Mouse (Mus musculus) intestine, embryonic 15.5 days (tissue): ENCODE measurements around the gene Sft2d2. TPM values are rescaled to one million over a fixed set of nuclear protein-coding genes. Genes with fewer than 3 reads are reported as not detected.

ENCODE experiments used
- ATAC-seq: fragments of 200-750 bp; cut with Nextera tagmentation; 2 replicates; pipeline ENCODE4 v1.8.0; 2017; ENCODE audit warnings: moderate TSS enrichment, moderate library complexity
- H3K27ac ChIP-seq: fragments of 300-500 bp; sonication (generic); 2 replicates; pipeline ENCODE4 v1.5.1; 2015; ENCODE audit warnings: mild to moderate bottlenecking, inconsistent platforms
- H3K27me3 ChIP-seq: fragments of 300-500 bp; sonication (generic); replicated peaks from 2 replicates; pipeline ENCODE4 v1.6.1; 2015; ENCODE audit warnings: inconsistent platforms
- H3K36me3 ChIP-seq: fragments of 300-500 bp; sonication (generic); 2 replicates; pipeline ENCODE4 v1.6.1; 2015; ENCODE audit warnings: inconsistent platforms
- H3K4me1 ChIP-seq: fragments of 300-500 bp; sonication (generic); replicated peaks from 2 replicates; pipeline ENCODE4 v1.6.1; 2015; ENCODE audit warnings: inconsistent platforms
- H3K4me2 ChIP-seq: fragments of 300-500 bp; sonication (generic); replicated peaks from 2 replicates; pipeline ENCODE4 v1.6.1; 2015; ENCODE audit warnings: mild to moderate bottlenecking, inconsistent platforms
- H3K4me3 ChIP-seq: fragments of 300-500 bp; sonication (generic); replicated peaks from 2 replicates; pipeline ENCODE4 v1.5.1; 2015; ENCODE audit warnings: inconsistent platforms
- H3K9ac ChIP-seq: fragments of 300-500 bp; sonication (generic); 2 replicates; pipeline ENCODE4 v1.6.1; 2015; ENCODE audit warnings: inconsistent platforms
- H3K9me3 ChIP-seq: fragments of 300-500 bp; sonication (generic); 2 replicates; pipeline ENCODE4 v1.6.1; 2016; ENCODE audit warnings: inconsistent platforms
- WGBS: fragments of 180-500 bp; shearing (Covaris S2); methylation state at CpG from one replicate; pipeline ENCODE4 v1.1.7; 2015; 5-methylcytosine and 5-hydroxymethylcytosine counted together
- polyA plus RNA-seq: library from polyadenylated mRNA; unstranded; fragments of >200 nt; fragmentation: Nextera tagmentation; extraction: Ambion mirVana; gene quantifications from 2 replicates; pipeline ENCODE4 v1.2.1, GENCODE M21; 2015

The Sft2d2 gene
- polyA plus RNA-seq: 25.9 and 27.1 TPM in 2 replicates

GRCm38 (mm10) chr1:165193880-165194661, at the start of gene Sft2d2:
Gene Sft2d2 (minus strand): TSS chr1:165194438.
- 1% methylated on average over 68 of the region's 69 CpGs for WGBS
- peak within 1 kb of the TSS; percentile 91 for H3K27ac ChIP-seq
- H3K36me3 ChIP-seq: no peaks in the 10 kb centered on the region
- H3K27me3 ChIP-seq: no peaks in the 10 kb centered on the region
- peak within 1 kb of the TSS; percentile 78 for H3K9ac ChIP-seq
- peaks cover 7% of the 10 kb centered on the region for H3K4me1 ChIP-seq
- no peaks in the 10 kb centered on the region for H3K9me3 ChIP-seq
- H3K4me2 ChIP-seq: peak within 1 kb of the TSS; percentile 81
- ATAC-seq: peak; percentile 95
- peak within 1 kb of the TSS; percentile 73 for H3K4me3 ChIP-seq

- under 1% methylated on average over 76 of the region's 76 CpGs for WGBS
- H3K9me3 ChIP-seq: no peaks in the 10 kb centered on the region
These were observed 42.4 kb upstream of the Sft2d2 start, which contains the start of gene Tiprl for GRCm38 (mm10) chr1:165236321-165237298. Gene Tiprl (minus strand): TSS chr1:165236996.

GRCm38 (mm10) chr1:165235846-165236245, 41.6 kb upstream of the Sft2d2 start:
- 4% methylated on average over 10 of the region's 10 CpGs for WGBS
- no peak for ATAC-seq
- Histone ChIP-seq H3K36me3 (no peaks in the 10 kb centered on the region), H3K9ac (peak overlapping the region; percentile 75), H3K27me3 (no peaks in the 10 kb centered on the region), H3K4me3 (peak overlapping the region; percentile 86), H3K4me2 (peak overlapping the region; percentile 64), H3K27ac (peak overlapping the region; percentile 96; the same call in 1 of the 2 replicates), H3K9me3 (no peaks in the 10 kb centered on the region), H3K4me1 (peaks cover 6% of the 10 kb centered on the region; the same call in 1 of the 2 replicates)

More at GRCm38 (mm10) chr1:165236321-165237298, 42.4 kb upstream of the Sft2d2 start, which contains the start of gene Tiprl:
- peak; percentile 99 for ATAC-seq
- Histone ChIP-seq H3K27me3 (no peaks in the 10 kb centered on the region), H3K9ac (peak within 1 kb of the TSS; percentile 75), H3K4me1 (peaks cover 6% of the 10 kb centered on the region; the same call in 1 of the 2 replicates), H3K4me2 (peak within 1 kb of the TSS; percentile 77), H3K36me3 (no peaks in the 10 kb centered on the region), H3K27ac (peak within 1 kb of the TSS; percentile 96), H3K4me3 (peak within 1 kb of the TSS; percentile 86)

- no peak for ATAC-seq
- Histone ChIP-seq H3K4me2 (no peak overlapping the region), H3K9me3 (no peaks in the 10 kb centered on the region), H3K4me3 (no peak overlapping the region), H3K9ac (no peak overlapping the region), H3K36me3 (no peaks in the 10 kb centered on the region), H3K27ac (no peak overlapping the region), H3K27me3 (no peaks in the 10 kb centered on the region), H3K4me1 (peaks cover 6% of the 10 kb centered on the region; the same call in 1 of the 2 replicates)
- WGBS: 71% methylated on average over 2 of the region's 2 CpGs
These were observed 39.6 kb upstream of the Sft2d2 start for GRCm38 (mm10) chr1:165233806-165234205.

GRCm38 (mm10) chr1:165230691-165231090, 36.5 kb upstream of the Sft2d2 start:
- Histone ChIP-seq H3K9ac (no peak overlapping the region), H3K27me3 (no peaks in the 10 kb centered on the region)
- WGBS: 93% methylated on average over 4 of the region's 4 CpGs

GRCm38 (mm10) chr1:165229577-165229976, 35.3 kb upstream of the Sft2d2 start:
- Histone ChIP-seq H3K9ac (no peak overlapping the region), H3K4me1 (no peaks in the 10 kb centered on the region; the same call in 1 of the 2 replicates), H3K4me3 (no peak overlapping the region), H3K4me2 (no peak overlapping the region), H3K9me3 (no peaks in the 10 kb centered on the region), H3K27me3 (no peaks in the 10 kb centered on the region), H3K27ac (no peak overlapping the region), H3K36me3 (no peaks in the 10 kb centered on the region; the same call in 1 of the 2 replicates)
- ATAC-seq: no peak
- 89% methylated on average over 9 of the region's 9 CpGs for WGBS

More at GRCm38 (mm10) chr1:165230691-165231090, 36.5 kb upstream of the Sft2d2 start:
- no peak for ATAC-seq
- Histone ChIP-seq H3K9me3 (no peaks in the 10 kb centered on the region), H3K27ac (no peak overlapping the region), H3K4me2 (no peak overlapping the region), H3K36me3 (no peaks in the 10 kb centered on the region), H3K4me3 (no peak overlapping the region), H3K4me1 (peaks cover 3% of the 10 kb centered on the region; the same call in 1 of the 2 replicates)

GRCm38 (mm10) chr1:165217023-165217589, 22.9 kb upstream of the Sft2d2 start:
- no peaks in the 10 kb centered on the region for H3K4me1 ChIP-seq
- peak; percentile 75 for ATAC-seq
- H3K27me3 ChIP-seq: no peaks in the 10 kb centered on the region
- H3K4me3 ChIP-seq: no peak overlapping the region
- no peak overlapping the region for H3K4me2 ChIP-seq
- peaks cover 13% of the 10 kb centered on the region; the same call in 1 of the 2 replicates for H3K36me3 ChIP-seq
- H3K9me3 ChIP-seq: no peaks in the 10 kb centered on the region
- no peak overlapping the region for H3K27ac ChIP-seq
- 56% methylated on average over 2 of the region's 2 CpGs for WGBS
- H3K9ac ChIP-seq: no peak overlapping the region

GRCm38 (mm10) chr1:165215831-165216230, 21.6 kb upstream of the Sft2d2 start:
- WGBS: 81% methylated on average over 7 of the region's 7 CpGs
- Histone ChIP-seq H3K4me3 (no peak overlapping the region), H3K9ac (no peak overlapping the region), H3K4me1 (no peaks in the 10 kb centered on the region), H3K4me2 (no peak overlapping the region), H3K27me3 (no peaks in the 10 kb centered on the region), H3K27ac (no peak overlapping the region), H3K36me3 (peaks cover 10% of the 10 kb centered on the region; the same call in 1 of the 2 replicates), H3K9me3 (no peaks in the 10 kb centered on the region)
- no peak for ATAC-seq

- Histone ChIP-seq H3K27me3 (no peaks in the 10 kb centered on the region), H3K9ac (no peak overlapping the region), H3K9me3 (no peaks in the 10 kb centered on the region), H3K4me3 (no peak overlapping the region), H3K36me3 (no peaks in the 10 kb centered on the region), H3K27ac (no peak overlapping the region), H3K4me2 (no peak overlapping the region), H3K4me1 (no peaks in the 10 kb centered on the region)
- ATAC-seq: no peak
- 14% methylated on average over 2 of the region's 2 CpGs for WGBS
These were observed 11.4 kb upstream of the Sft2d2 start for GRCm38 (mm10) chr1:165205591-165205990.

- H3K4me1 ChIP-seq: no peaks in the 10 kb centered on the region
- 33% methylated on average over 2 of the region's 2 CpGs for WGBS
- no peak overlapping the region for H3K4me2 ChIP-seq
- H3K27ac ChIP-seq: no peak overlapping the region
- no peaks in the 10 kb centered on the region for H3K36me3 ChIP-seq
- no peaks in the 10 kb centered on the region for H3K9me3 ChIP-seq
- no peak for ATAC-seq
- H3K4me3 ChIP-seq: no peak overlapping the region
- H3K27me3 ChIP-seq: no peaks in the 10 kb centered on the region
- H3K9ac ChIP-seq: no peak overlapping the region
These were observed 9.3 kb upstream of the Sft2d2 start for GRCm38 (mm10) chr1:165203488-165204035.

- Histone ChIP-seq H3K4me1 (no peaks in the 10 kb centered on the region), H3K4me2 (no peak overlapping the region), H3K36me3 (no peaks in the 10 kb centered on the region), H3K27me3 (no peaks in the 10 kb centered on the region), H3K4me3 (no peak overlapping the region), H3K9me3 (no peaks in the 10 kb centered on the region), H3K9ac (no peak overlapping the region), H3K27ac (no peak overlapping the region)
- ATAC-seq: no peak
- WGBS: 78% methylated on average over 4 of the region's 4 CpGs
These were observed 7.3 kb upstream of the Sft2d2 start for GRCm38 (mm10) chr1:165201445-165202012.
